Comparison of ENCODE assay signal across 10 mouse cellular contexts in genomic region chr11:86585598-86585984, GRCm38 (mm10). TPM values are rescaled to one million over a fixed set of nuclear protein-coding genes. Genes with fewer than 3 reads are reported as not detected.
DNase-seq lines count a peak whose midpoint lies in the region; ATAC-seq and TF ChIP-seq lines count a peak whose summit lies in the region.
"Had no signal": no experiment of that assay in that cellular context is flagged by ENCODE, and none has a peak within 500 bp of the region (broad histone marks: within the 10 kb centered on the region; RNA-seq: fewer than 3 reads in every experiment).

No protein-coding gene starts in this region.

- no peak for DNase-seq in gastrocnemius, adult 2 months
- DNase-seq in gastrocnemius, postnatal 4 days (ENCODE audit: low spot score in 2 of 2) = no peak
- DNase-seq in lung, embryonic 14.5 days = peak; percentile 48
- DNase-seq in lung, postnatal 25 days (ENCODE audit: low spot score) = no peak
- no peak for DNase-seq in embryonic facial prominence, embryonic 11.5 days (ENCODE audit: low spot score)
- DNase-seq in urinary bladder, postnatal 36 days (ENCODE audit: low spot score in 2 of 2) = no peak
- DNase-seq in urinary bladder, postnatal 4 days (ENCODE audit: low spot score in 2 of 2) = no peak

- H3K36me3 ChIP-seq in lung, embryonic 14.5 days (ENCODE audit: insufficient read depth) = no peaks in the 10 kb centered on the region
- H3K36me3 ChIP-seq in embryonic facial prominence, embryonic 11.5 days (replicated peaks; ENCODE audit: control insufficient read depth, insufficient read depth, low read depth, low read length) = no peaks in the 10 kb centered on the region
- peaks cover 9% of the 10 kb centered on the region; the same call in 1 of the 2 replicates for H3K36me3 ChIP-seq in liver, embryonic 15.5 days (replicated peaks)
- H3K36me3 ChIP-seq: midbrain, embryonic 15.5 days had no signal

- H3K9ac ChIP-seq in lung, embryonic 14.5 days = peak overlapping the region; percentile 67
- H3K9ac ChIP-seq in embryonic facial prominence, embryonic 11.5 days (replicated peaks; ENCODE audit: low read length) = no peak overlapping the region
- peak overlapping the region; percentile 47 for H3K9ac ChIP-seq in liver, embryonic 15.5 days
- H3K9ac ChIP-seq: forebrain, embryonic 12.5 days; midbrain, embryonic 15.5 days had no signal

- no peak for ATAC-seq in lung, embryonic 14.5 days (ENCODE audit: insufficient read depth)
- no peak for ATAC-seq in embryonic facial prominence, embryonic 11.5 days (replicated peaks; ENCODE audit: insufficient number of reproducible peaks, low FRiP score, low TSS enrichment, low read depth)
- ATAC-seq in liver, embryonic 15.5 days (ENCODE audit: insufficient read depth) = no peak
- ATAC-seq: midbrain, embryonic 15.5 days had no signal

- peak overlapping the region; percentile 63 for H3K4me2 ChIP-seq in lung, embryonic 14.5 days
- H3K4me2 ChIP-seq in embryonic facial prominence, embryonic 11.5 days (ENCODE audit: low read depth, low read length) = no peak overlapping the region
- peak overlapping the region; percentile 73 for H3K4me2 ChIP-seq in liver, embryonic 15.5 days
- H3K4me2 ChIP-seq: forebrain, embryonic 12.5 days had no signal

- peak overlapping the region; percentile 68 for H3K4me3 ChIP-seq in gastrocnemius, adult 2 months
- peak overlapping the region; percentile 37 for H3K4me3 ChIP-seq in lung, embryonic 14.5 days (ENCODE audit: low read depth, low read length)
- 0 out of 2 replicates have a peak overlapping the region, but pooled peaks have one; percentile 6 for H3K4me3 ChIP-seq in embryonic facial prominence, embryonic 11.5 days (ENCODE audit: low read depth, low read length)
- H3K4me3 ChIP-seq in liver, embryonic 15.5 days (replicated peaks) = peak overlapping the region; percentile 54
- H3K4me3 ChIP-seq: forebrain, embryonic 12.5 days; midbrain, embryonic 15.5 days had no signal

- intact Hi-C loops in gastrocnemius, adult 2 months (cut with DNase I) = no loop called here

- peak overlapping the region; percentile 84 for H3K27ac ChIP-seq in gastrocnemius, adult 2 months
- H3K27ac ChIP-seq in lung, embryonic 14.5 days (ENCODE audit: low read depth) = peak overlapping the region; percentile 78
- H3K27ac ChIP-seq in embryonic facial prominence, embryonic 11.5 days (replicated peaks; ENCODE audit: low read depth, low read length) = no peak overlapping the region
- H3K27ac ChIP-seq in liver, embryonic 15.5 days (replicated peaks) = peak overlapping the region; percentile 74
- H3K27ac ChIP-seq: forebrain, embryonic 12.5 days; midbrain, embryonic 15.5 days had no signal

- no peaks in the 10 kb centered on the region for H3K9me3 ChIP-seq in lung, embryonic 14.5 days (ENCODE audit: low read depth, low read length)
- H3K9me3 ChIP-seq in embryonic facial prominence, embryonic 11.5 days (replicated peaks; ENCODE audit: control insufficient read depth, low read length) = no peaks in the 10 kb centered on the region
- H3K9me3 ChIP-seq in liver, embryonic 15.5 days (replicated peaks) = no peaks in the 10 kb centered on the region
- H3K9me3 ChIP-seq: forebrain, embryonic 12.5 days; midbrain, embryonic 15.5 days had no signal

- 23% methylated on average over 3 of the region's 3 CpGs for WGBS in lung, embryonic 14.5 days
- WGBS in embryonic facial prominence, embryonic 11.5 days = 39% methylated on average over 3 of the region's 3 CpGs
- WGBS in liver, embryonic 15.5 days (ENCODE audit: insufficient replicate concordance) = 7% methylated on average over 3 of the region's 3 CpGs

- H3K4me1 ChIP-seq in lung, embryonic 14.5 days (ENCODE audit: insufficient read depth) = peaks cover 5% of the 10 kb centered on the region; the same call in 1 of the 2 replicates
- no peaks in the 10 kb centered on the region for H3K4me1 ChIP-seq in embryonic facial prominence, embryonic 11.5 days (ENCODE audit: control insufficient read depth, insufficient read depth, low read length)
- peaks cover 70% of the 10 kb centered on the region for H3K4me1 ChIP-seq in liver, embryonic 15.5 days (replicated peaks)

- H3K27me3 ChIP-seq in lung, embryonic 14.5 days (ENCODE audit: insufficient read depth, low read length) = no peaks in the 10 kb centered on the region
- no peaks in the 10 kb centered on the region for H3K27me3 ChIP-seq in embryonic facial prominence, embryonic 11.5 days (ENCODE audit: control insufficient read depth, insufficient read depth, low read length)
- no peaks in the 10 kb centered on the region for H3K27me3 ChIP-seq in liver, embryonic 15.5 days
- H3K27me3 ChIP-seq: forebrain, embryonic 12.5 days; midbrain, embryonic 15.5 days had no signal

- TF ChIP-seq CTCF in gastrocnemius, adult 2 months (IDR thresholded peaks at IDR 0.05) = no peak
- no peak for TF ChIP-seq CTCF in lung, embryonic 14.5 days (IDR thresholded peaks at IDR 0.05; ENCODE audit: low read depth)

RNA-seq across cellular contexts. Expression of gene Tubd1, which starts 40.8 kb away (rescaled TPM):
- total RNA-seq in gastrocnemius, adult 2 months (2021) = 1 to 10 TPM; 6.9 to 8.5 TPM
- total RNA-seq in gastrocnemius, postnatal 4 days (2021) = 1 to 10 TPM; 5.0 to 5.2 TPM
- polyA plus RNA-seq in lung, embryonic 14.5 days (2014; fragmentation: Nextera tagmentation; extraction: Ambion mirVana) = 14.2 and 14.7 TPM in 2 replicates
- polyA plus RNA-seq in embryonic facial prominence, embryonic 11.5 days (2014; fragmentation: Nextera tagmentation; extraction: Ambion mirVana) = 12.6 and 13.1 TPM in 2 replicates
- 9.8 and 9.9 TPM in 2 replicates for polyA plus RNA-seq in liver, embryonic 15.5 days (2015; fragmentation: Nextera tagmentation; extraction: Ambion mirVana)

RNA-seq across cellular contexts. Expression of gene Rps6kb1, which starts 41.0 kb away (rescaled TPM):
- total RNA-seq in gastrocnemius, adult 2 months (2021) = 10 to 100 TPM; 21.1 to 22.3 TPM
- total RNA-seq in gastrocnemius, postnatal 4 days (2021) = 10 to 100 TPM; 50.5 to 56.8 TPM
- polyA plus RNA-seq in lung, embryonic 14.5 days (2014; fragmentation: Nextera tagmentation; extraction: Ambion mirVana) = 58.8 and 66.5 TPM in 2 replicates
- polyA plus RNA-seq in embryonic facial prominence, embryonic 11.5 days (2014; fragmentation: Nextera tagmentation; extraction: Ambion mirVana) = 63.7 and 69.7 TPM in 2 replicates
- polyA plus RNA-seq in liver, embryonic 15.5 days (2015; fragmentation: Nextera tagmentation; extraction: Ambion mirVana) = 18.9 and 23.5 TPM in 2 replicates

Comparison
In these comparisons a context has a peak if more than half of its experiments do, and no peak if none do; other contexts are left out.
1. H3K4me3 ChIP-seq: peak in every context shown above with its lines; median percentile 68 in gastrocnemius, adult 2 months; 54 in liver, embryonic 15.5 days; 37 in lung, embryonic 14.5 days; 6 in embryonic facial prominence, embryonic 11.5 days.